In genomic region chr17:66233451-66233951, GRCm38 (mm10) we compare ENCODE assay signal across 8 mouse cellular contexts.
DNase-seq lines count a peak whose midpoint lies in the region; ATAC-seq lines count a peak whose summit lies in the region.

No protein-coding gene starts in this region.

- no peak overlapping the region for H3K4me3 ChIP-seq in kidney, embryonic 15.5 days (replicated peaks)
- H3K4me3 ChIP-seq in liver, embryonic 12.5 days: no peak overlapping the region

- H3K4me2 ChIP-seq in kidney, embryonic 15.5 days: peak overlapping the region; percentile 28; the same call in 1 of the 2 replicates
- H3K4me2 ChIP-seq in liver, embryonic 12.5 days: no peak overlapping the region

- no peak overlapping the region for H3K27ac ChIP-seq in kidney, embryonic 15.5 days
- no peak overlapping the region for H3K27ac ChIP-seq in liver, embryonic 12.5 days

- DNase-seq in left cerebral cortex, adult 18-20 months (ENCODE audit: low spot score in 2 of 2): peak; percentile 19 to 59
- DNase-seq in left cerebral cortex, adult 11 months (ENCODE audit: low spot score): no peak
- DNase-seq in NIH3T3 (ENCODE audit: low read depth): peak; percentile 51
- DNase-seq in cerebellum, postnatal 25 days: peak; percentile 83 to 84
- DNase-seq in thymus, postnatal 10 days (ENCODE audit: low spot score in 2 of 2): no peak
- DNase-seq in natural killer cell, adult 2 months (ENCODE audit: low spot score in 2 of 2): no peak

- H3K9ac ChIP-seq in kidney, embryonic 15.5 days: no peak overlapping the region
- no peak overlapping the region for H3K9ac ChIP-seq in liver, embryonic 12.5 days

- H3K36me3 ChIP-seq in kidney, embryonic 15.5 days: no peaks in the 10 kb centered on the region
- no peaks in the 10 kb centered on the region for H3K36me3 ChIP-seq in liver, embryonic 12.5 days

- 0 out of 2 replicates have a peak, but pooled peaks have one; percentile 44 for ATAC-seq in kidney, embryonic 15.5 days (replicated peaks; ENCODE audit: low FRiP score)
- no peak for ATAC-seq in liver, embryonic 12.5 days

- no peaks in the 10 kb centered on the region; the same call in 1 of the 2 replicates for H3K27me3 ChIP-seq in kidney, embryonic 15.5 days
- peaks cover 31% of the 10 kb centered on the region for H3K27me3 ChIP-seq in liver, embryonic 12.5 days (replicated peaks)

- H3K9me3 ChIP-seq in kidney, embryonic 15.5 days (replicated peaks): no peaks in the 10 kb centered on the region
- H3K9me3 ChIP-seq in liver, embryonic 12.5 days (replicated peaks): no peaks in the 10 kb centered on the region

- H3K4me1 ChIP-seq in kidney, embryonic 15.5 days: peaks cover 10% of the 10 kb centered on the region; the same call in 1 of the 2 replicates
- no peaks in the 10 kb centered on the region for H3K4me1 ChIP-seq in liver, embryonic 12.5 days

- WGBS in kidney, embryonic 15.5 days: 43% methylated on average over 12 of the region's 12 CpGs
- 32% methylated on average over 12 of the region's 12 CpGs for WGBS in liver, embryonic 12.5 days (ENCODE audit: insufficient replicate concordance)

Comparison
In these comparisons a context has a peak if more than half of its experiments do, and no peak if none do; other contexts are left out.
1. DNase-seq: peak in left cerebral cortex, adult 18-20 months (2 of 2), NIH3T3 (single experiment) and cerebellum, postnatal 25 days (2 of 2); none in left cerebral cortex, adult 11 months (single experiment), thymus, postnatal 10 days (0 of 2) and natural killer cell, adult 2 months (0 of 2).